Mouse (Mus musculus): ENCODE results near the gene Magi2.
"Not testable (repeated sequence)": the region's sequence is repeated elsewhere in the genome, so short reads cannot be mapped to it uniquely, and the experiment has no call there.

The Magi2 gene

DNA sequence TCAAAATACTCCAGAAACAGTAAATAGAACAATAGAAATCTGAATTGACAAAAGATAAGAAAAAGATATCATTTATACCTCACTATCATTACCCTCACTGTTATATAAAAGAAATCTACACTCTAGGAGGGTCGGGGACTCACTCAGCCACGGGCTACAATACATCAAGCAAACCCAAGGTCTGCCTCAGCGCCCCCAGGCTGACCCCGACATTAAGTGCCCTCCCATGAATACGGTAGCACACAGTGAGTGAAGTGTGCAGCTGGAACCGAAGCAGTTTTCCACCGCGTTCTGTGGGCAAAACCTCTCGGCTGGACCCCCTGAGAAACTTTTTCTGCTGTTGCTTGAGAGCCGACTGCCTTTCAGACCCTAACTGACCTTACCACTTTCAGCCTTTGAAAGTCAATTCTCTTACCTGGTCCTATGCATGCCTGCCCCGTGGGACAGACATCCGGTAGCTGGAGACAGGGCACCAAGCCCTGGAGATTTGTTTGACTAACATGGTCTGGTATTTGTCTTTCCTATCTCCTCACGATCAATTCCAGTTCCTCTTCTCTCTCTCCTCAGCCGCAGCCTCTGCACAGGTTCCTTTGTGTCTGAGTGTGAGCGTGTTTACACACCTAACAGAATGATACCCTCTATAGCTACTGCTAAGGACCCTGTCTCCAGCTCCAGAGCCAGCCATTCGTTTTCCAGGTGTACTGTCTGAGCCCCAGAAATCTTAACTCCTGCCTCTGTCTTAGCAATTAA lies 1285.7 kb downstream of the Magi2 start:
- DNase-seq (ENCODE audit: low spot score) = no peak

DNA sequence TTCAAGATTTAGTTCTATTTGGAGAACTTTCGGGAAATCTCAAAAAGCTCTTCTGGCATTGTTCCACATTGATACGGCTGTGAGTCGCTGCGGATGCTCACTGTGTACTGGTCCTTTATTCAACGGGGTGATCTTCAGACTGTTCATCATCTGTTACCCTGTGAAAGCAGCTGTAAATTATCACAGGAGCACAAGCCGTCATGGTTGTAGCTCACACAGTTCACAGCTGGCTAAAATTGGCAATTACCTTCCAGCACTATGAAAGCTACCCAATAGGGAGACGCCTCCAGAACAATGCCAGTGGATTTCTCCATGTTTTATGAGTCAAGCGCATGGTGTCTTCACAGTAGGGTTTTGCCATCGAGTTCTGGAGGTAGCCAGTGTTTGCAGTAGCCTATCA lies 1294.8 kb downstream of the Magi2 start:
- no peak for DNase-seq (ENCODE audit: low spot score)

DNA sequence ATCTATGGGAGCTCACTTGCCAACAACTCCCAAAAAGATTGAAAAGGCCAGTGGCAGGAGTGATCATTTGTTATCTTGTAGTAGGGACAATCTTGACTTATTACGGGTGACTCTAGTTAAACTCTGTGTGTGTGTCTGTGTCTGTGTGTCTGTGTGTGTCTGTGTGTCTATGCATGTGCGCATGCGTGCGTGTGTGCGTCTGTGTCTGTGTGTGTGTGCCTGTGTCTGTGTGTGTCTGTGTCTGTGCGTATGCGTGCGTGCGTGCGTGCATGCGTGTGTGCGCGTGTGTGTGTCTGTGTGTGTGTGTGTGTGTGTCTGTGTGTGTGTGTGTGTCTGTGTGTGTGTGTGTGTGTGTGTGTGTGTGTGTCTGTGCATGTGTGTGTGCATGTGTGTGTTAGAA lies 1295.2 kb downstream of the Magi2 start:
- no peak for DNase-seq (ENCODE audit: low spot score)

DNA sequence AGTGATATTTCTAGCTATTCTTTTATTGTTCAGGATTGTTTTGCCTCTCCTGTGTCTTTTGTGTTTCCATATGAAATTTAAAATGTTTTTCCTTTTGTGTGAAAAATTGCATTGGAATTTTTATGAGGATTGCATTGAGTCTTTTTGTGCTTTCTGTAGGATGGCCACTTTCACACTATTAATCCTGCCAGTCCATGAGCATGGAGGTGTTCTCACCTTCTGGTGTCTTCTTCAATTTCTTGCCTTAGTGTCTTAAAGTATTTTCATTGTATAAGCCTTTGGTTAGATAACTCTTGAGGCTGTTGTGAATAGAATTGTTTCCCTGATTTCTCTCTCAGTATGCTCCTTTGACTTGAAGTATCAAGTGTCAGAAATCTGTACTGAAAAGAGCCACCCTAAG lies 1296.9 kb downstream of the Magi2 start:
- no peak for DNase-seq (ENCODE audit: low spot score)

DNA sequence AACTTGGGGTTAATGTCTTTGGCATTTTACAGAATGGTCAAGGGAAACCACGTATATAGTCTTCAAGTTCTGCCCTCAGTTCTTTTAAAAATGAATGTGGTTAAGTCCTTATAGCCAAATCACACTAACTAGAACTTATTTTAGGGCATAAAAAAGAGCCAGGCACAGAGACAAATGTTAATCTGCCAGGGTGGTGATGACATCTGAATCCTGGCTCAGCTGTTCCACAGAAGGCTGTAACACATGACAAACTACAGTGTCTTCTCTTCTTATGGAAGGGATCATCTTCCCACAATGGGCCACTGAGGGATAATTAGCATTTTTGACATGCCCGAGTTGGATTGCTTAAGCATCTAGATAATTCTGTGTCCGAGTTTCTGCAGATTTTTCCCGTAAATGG lies 1299.8 kb downstream of the Magi2 start:
- not testable (repeated sequence) for DNase-seq (ENCODE audit: low spot score)

DNA sequence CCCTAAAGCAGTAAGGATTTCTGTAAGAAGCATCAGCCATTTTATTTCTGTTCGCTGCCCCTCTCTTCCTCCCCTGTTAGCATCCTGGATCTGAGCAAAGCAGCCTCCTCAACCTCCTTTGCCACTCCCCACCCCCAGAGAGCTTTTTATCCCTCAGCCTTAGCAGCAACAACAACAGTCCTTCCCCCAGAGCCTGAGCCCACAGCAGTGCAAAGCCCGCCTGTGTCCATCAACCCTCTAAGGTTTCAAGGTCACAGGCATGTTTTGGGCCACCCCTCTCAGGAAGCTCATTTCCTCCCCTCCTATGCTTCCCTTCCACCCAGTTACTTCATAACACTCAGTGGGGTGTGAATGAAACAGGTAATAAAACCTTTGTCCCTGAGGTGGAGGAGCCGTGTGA lies 1309.7 kb downstream of the Magi2 start:
- DNase-seq (ENCODE audit: low spot score) = no peak

DNA sequence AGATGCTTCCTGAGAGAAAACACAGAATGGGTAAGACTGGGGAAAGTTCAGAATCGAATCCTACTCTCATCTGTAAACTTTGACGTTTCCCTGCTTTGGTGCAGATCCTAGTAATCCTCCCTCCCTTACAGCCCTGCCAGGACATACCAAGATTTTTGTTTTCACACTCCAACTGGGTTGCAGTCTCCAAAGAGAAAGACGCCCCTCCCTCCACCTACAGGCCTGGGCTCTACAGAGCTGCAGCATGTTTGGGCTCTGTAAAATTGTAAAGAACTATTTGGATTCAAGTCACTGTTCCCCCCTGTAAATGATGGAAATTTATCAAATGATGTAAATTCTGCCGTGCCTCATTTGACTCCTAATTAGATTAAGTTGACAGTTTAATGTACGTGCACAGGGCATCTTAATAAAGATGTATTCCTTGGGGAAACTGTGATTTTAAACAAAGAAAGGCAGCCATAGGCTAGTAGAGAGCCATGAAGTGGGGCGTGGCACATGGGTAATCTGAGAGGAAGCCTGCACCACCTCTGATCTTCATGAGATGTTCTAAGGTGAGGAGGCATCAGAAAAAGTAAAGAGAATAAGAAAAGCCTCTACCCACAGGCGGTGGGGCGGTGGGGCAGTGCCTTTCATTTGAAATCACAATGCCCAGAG lies 1310.7 kb downstream of the Magi2 start:
- no peak for DNase-seq (ENCODE audit: low spot score)

DNA sequence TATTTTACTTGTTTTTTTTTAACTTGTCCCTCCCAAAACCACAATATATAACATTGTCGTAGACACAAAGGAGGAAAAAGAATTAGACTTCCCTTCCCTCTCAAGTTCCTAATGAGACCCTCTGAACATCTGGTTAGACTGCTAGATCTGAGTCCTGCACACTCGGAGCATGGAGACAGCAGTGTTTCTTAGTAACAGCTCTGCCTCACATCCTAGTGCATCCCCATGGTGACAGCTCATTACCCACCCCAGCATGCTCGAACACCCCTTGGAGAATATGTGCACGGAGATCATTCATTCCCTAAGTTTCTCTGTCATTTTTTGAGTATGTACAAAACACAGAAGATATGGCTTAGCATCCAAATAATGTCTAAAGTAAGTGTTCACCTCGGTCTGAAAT lies 1317.5 kb downstream of the Magi2 start:
- no peak for DNase-seq (ENCODE audit: low spot score)

DNA sequence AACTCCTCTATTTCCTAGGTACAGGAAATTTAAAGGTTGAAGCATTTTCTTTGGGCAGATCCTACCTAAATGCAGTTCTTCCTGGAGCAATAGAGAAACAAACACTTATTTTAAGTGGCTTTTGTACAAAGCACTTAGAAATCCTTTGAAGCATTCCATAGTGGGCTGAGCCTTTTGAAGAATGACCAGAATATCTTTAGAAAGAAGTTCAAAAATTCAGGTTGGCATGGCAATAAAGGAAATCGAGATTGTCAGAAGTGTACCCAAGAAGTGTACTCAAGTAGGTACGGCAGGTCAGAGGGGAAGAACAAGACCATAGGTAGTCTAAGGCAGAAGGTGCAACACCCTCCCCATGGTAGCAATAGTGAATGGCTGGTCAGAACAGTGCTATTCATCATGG lies 1332.5 kb downstream of the Magi2 start:
- DNase-seq (ENCODE audit: low spot score) = peak; percentile 63

DNA sequence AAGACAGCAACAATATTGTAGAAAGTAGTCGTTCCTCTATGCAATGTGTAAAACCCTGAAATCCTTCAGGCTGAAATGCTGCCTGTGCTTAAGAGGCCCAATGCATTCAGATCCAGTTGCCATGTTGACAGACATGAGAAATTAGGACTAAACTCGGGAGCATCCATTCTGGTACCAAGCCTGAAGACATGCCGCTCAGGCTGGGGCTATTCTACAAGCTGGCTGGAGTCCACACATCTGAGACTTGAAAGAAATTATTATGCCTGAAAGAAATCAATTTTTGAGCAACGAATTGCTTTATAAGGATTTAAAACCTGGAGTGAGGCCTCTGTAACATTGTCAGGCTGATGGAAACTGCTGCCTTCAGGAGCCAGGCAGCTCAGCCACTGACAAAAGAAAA lies 1333.0 kb downstream of the Magi2 start:
- no peak for DNase-seq (ENCODE audit: low spot score)

DNA sequence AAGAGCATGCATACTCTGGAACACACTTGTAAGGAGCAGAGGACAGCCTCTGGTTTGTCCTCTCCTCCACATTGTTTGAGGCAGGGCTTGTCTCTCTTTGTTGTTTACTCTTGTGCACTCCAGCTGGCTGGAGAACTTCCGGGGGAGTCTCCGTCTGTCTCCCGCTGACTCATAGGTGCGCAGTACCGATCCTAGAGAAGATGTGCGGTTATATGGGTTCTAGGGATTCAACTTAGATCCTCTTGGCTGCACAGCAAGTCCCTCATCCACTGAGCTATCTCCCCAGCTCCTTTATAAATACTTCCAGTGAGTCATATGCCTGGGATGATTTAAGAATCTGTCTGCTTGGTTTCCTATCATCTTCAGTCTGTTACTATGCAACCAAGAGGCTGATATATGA lies 1341.6 kb downstream of the Magi2 start:
- peak; percentile 4 for DNase-seq (ENCODE audit: low spot score)

DNA sequence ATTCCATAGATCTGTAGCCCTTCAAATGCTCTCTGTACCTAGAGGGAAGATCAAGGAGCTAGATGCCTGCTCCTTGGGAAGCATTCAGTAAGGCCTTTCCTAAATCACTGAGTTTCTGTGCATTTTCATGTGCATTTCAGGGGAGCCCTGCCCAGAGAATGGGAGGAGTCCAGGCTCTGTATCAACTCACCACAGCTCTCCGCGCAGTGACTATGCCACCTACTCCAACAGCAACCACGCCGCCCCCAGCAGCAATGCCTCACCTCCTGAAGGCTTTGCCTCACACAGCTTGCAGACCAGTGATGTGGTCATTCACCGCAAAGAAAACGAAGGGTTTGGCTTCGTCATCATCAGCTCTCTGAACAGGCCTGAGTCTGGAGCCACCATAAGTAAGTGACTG lies 1342.1 kb downstream of the Magi2 start:
- no peak for DNase-seq (ENCODE audit: low spot score)

DNA sequence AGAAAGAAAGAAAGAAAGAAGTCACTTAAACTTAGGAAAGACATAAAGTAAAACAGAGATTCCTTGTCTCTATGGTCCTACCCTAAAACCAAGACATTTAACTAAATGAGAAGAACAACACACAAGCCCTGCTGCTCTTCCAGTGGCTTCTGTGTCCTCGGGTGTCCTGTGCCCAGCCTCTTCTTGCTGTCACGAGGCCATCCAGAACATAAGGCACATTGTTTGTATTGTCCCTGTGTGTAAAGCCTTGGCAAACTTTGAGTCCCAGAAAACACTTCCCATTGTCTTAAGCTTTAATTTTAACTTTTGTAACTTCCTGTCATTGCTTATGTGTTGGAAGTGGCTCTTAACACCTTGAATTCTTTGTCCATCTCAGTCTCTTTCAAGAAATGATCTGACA lies 1348.0 kb downstream of the Magi2 start:
- no peak for DNase-seq (ENCODE audit: low spot score)

DNA sequence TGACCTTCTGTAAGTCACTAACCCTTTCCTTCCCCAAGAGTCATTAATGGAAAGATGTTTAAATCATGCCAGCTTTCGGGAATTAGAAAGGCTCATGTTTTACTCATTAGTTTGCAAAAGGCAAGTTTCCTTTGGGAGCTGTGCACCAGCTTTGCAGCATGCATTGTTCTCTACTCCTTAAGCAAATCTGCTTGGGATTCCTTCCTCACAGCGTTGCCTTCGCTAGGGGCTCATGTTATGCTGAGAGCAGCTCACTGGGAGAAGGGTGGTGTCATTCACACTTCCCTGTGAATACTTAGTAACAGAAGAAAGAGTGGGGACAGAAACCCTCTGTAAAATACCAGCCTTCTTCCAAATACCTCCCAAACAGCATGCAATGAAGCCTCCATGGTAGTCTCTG lies 1349.0 kb downstream of the Magi2 start:
- no peak for DNase-seq (ENCODE audit: low spot score)

DNA sequence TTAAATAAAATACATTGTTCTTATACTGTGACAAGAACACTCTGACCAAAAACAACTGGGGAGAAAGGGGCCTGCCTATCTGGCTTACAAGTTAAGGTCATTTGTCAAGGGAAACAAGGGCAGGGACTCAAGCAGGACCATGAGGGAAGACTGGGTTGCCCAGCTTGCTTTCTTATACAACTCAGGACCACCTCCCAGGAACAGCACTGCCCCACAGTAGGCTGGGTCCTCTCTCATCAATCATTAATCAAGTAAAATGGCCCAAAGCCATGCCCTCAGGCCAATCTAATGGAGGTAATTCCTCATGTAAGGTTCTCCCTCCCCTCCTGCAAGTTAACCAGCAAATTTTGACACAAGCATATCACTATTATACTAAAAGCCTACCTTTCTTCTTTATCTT lies 1349.4 kb downstream of the Magi2 start:
- DNase-seq (ENCODE audit: low spot score) = no peak

DNA sequence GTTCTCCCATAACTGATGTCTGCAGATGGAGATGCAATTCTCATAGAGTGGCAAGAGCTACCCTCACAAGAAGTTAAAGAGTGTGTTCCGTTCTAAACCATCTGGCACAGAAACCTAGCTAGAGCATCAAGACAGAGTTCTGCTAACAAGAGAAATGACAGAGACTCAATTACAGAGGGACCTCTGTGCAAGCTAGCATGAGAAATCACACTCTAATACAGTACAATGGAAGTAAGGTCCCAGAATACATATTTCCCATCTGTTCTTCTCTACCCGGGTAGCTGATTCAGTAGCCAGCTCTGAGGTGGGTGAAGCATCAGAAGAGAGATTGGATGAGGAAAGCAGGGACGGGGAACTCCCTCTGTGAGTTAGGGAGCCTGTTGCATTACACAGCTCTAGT lies 1351.8 kb downstream of the Magi2 start:
- no peak for DNase-seq (ENCODE audit: low spot score)

DNA sequence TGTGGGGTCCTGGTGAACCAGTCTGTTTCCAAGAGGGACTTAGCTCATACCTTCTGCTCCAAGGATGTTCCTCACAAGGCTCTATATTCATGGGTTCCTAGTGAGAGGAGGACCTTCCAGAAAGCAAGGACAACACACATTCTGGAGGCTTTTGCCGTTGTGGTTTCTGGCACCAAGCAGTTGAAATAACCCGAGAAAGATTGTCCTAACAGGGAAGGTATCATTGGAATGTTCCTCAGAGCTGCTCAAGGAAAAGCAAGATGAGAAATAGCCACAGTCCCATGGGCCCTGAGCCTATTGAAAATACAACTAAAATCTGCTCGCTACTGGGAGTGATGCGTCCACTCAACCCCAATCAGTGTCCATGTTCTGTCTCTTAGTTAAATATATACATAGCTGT lies 1353.8 kb downstream of the Magi2 start:
- no peak for DNase-seq (ENCODE audit: low spot score)

DNA sequence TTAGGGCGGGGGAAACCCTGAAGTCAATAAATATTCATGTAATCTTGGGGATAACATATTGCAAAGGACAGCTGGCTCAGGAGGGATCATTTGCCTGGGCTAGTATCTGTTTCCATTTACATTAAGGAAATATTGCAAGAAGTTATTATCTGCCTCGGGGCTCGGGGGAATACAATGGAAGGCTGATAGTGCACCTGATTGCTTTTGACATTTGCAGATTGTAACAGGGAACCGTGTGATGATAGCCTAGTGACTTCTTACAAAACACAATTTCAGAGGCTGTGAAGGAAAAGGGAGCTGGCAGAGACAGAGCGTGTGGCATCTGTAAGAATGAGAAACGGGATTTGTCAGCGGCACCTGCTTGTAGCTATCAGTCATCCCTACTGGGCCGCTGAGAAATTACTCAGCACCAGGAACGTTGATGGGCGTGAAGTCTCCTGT lies 1356.2 kb downstream of the Magi2 start:
- no peak for DNase-seq (ENCODE audit: low spot score)

DNA sequence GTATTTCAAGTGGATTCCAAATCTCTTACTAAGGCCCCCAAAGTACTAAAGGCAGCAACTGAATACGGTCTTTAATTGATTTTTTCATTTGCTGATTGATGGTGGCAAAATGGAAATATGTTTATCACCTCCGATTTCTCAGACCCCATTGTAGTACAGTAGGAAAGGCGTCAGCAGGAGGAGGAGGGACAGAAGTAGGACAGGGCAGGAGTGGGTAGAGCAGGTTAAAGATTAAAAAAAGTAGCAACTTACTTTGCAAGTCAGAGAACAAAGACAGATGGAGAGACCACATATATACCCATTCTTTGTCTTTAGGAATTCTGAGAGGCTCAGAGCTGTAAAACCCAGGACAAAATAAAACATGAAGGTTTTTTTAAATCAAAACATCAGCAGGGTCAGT lies 1356.8 kb downstream of the Magi2 start:
- no peak for DNase-seq (ENCODE audit: low spot score)

DNA sequence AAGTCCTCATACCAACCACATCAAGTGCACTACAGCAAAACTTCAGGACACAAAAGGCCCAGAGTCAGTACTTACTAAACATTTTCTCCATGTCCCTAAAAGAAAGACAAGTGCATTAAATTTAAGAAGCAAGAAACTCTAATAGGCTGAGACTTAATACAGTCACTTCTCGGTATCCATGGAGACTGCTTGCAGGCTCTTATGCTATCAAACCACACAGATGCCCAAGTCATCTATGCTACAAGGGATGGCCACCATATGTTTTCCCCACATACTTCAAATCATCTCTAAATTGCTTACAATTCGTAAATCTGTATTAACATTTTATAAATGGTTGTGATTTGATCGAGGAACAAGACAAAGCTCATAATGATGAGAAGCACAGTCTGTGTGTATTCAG lies 1357.9 kb downstream of the Magi2 start:
- no peak for DNase-seq (ENCODE audit: low spot score)

DNA sequence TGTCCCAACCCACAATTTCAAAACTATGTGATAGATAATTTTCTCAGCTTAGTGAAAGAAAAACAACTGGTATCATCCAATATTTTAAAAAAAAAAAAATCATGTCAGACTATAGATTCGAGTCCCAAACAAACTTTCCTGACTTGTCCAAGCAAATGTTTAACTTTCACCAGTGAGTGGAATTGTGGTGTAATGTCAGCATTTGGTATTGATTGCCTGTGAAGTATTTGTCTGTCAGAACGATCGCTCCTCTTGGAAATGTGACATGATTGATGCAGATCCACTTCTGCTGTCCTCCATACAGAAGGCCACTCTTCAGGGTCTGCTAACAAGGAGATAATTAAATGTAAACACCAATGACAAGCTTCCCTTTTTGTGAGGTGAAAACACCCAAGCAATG lies 1362.9 kb downstream of the Magi2 start:
- no peak for DNase-seq (ENCODE audit: low spot score)

DNA sequence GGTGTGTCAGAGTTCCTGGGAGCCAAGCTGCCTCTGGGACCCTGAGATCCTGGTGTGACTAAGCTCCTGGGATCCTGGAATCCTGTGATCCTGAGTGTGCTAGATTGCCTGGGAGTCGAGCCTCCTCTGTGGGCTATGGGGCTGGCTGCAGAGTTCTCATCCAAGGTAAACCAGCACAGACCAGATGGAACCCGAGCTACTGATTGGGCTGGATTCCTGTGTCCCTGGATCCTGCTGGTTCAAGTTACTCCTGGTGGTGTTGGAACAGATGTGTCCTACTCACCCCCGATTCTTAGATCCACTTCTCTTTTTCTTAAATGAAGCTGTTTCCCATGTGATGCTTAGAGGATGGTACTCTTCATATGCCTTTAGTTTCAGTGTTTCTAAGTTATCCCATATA lies 1371.4 kb downstream of the Magi2 start:
- no peak for DNase-seq (ENCODE audit: low spot score)

DNA sequence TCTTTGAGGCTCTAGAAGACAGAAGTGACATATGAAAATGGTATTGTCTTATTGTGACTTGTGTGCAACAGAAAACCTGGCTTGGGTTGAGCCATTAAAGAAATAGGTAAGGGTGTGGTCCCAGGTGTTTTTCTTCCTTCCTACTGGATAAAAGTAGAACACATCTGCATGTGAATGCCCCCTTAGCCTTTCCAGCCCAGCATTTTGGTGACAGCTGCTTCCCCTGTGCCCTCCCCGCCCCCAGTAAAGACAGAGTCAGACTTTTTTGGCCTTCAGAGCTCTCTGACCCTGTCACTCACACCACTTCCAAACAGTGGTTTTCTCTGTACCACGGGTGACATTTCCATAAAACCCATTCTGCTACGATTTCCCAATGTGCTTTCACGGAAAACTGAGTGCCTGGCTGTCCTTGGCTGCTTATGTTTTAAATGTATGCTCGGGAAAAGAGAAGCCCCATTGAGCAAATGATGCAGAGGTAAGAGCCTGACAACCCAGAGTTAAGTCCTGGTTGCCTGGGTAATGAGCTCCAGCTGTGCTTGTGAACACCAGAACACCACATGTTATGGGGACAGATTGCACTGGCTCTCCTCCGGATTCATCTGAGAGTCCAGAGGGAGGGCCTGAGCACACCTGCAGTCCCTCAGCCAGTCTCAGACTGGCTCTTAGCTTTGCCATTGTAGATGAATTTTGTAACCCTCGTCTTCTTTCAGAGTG lies 1377.1 kb downstream of the Magi2 start:
- DNase-seq (ENCODE audit: low spot score) = no peak

Data from lung, postnatal 25 days (tissue).